Mouse (Mus musculus): Measurements from ENCODE around the gene Ppm1j.

Gene Ppm1j

DNA sequence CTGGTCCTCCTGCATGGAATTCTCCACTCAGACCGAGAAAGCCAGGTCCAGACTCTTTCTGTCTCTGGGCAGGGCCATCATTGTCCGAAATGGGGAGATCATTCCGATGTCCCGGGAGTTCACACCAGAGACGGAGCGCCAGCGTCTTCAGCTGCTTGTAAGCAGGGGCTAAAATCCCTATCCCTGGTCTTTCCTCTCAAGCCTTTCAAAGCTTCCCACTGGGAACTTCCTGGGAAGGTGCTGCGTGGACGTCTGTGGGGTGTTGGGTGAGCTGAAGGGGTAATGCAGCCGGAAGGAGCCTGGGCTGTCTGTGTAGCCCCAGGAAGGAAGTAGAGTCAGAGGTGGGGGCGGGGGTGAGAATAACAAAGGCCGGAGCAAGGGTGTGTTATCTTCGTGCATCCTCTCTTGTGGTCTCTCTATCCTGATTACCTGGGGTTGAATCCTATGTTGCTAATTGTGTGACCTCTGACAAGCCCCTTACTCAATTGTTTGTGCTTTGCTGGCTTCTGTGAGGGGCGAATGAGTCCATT is 3.2 kb downstream of the Ppm1j start:
- DNase-seq (ENCODE audit: low read depth) = no peak

- DNase-seq (ENCODE audit: low read depth) = no peak
Measured at GRCm38 (mm10) chr3:104785284-104785683, 4.4 kb downstream of the Ppm1j start.

DNA sequence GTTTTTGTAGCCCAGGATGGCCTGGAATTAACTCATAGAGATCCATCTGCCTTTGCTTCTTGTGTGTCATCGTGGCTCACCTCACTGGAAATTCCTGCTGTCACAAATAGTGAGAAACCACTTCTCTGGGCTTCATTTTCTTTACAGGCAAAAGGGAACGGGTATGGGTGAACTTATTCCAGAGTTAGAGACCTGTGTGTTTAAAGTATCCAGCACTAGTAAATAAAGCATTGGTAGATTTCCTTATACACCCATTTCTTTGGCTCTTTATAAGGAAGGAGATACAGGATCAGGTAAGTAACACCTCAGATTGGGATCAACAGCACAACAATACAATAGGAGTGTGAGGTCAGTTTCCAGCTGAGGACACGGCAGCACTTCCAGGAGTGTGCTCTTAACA is 7.2 kb downstream of the Ppm1j start, which contains the start of gene Rhoc:
Gene Rhoc (plus strand): TSS at position 301 of the 400 bp plus-strand sequence.
- no peak for DNase-seq (ENCODE audit: low read depth)

DNA sequence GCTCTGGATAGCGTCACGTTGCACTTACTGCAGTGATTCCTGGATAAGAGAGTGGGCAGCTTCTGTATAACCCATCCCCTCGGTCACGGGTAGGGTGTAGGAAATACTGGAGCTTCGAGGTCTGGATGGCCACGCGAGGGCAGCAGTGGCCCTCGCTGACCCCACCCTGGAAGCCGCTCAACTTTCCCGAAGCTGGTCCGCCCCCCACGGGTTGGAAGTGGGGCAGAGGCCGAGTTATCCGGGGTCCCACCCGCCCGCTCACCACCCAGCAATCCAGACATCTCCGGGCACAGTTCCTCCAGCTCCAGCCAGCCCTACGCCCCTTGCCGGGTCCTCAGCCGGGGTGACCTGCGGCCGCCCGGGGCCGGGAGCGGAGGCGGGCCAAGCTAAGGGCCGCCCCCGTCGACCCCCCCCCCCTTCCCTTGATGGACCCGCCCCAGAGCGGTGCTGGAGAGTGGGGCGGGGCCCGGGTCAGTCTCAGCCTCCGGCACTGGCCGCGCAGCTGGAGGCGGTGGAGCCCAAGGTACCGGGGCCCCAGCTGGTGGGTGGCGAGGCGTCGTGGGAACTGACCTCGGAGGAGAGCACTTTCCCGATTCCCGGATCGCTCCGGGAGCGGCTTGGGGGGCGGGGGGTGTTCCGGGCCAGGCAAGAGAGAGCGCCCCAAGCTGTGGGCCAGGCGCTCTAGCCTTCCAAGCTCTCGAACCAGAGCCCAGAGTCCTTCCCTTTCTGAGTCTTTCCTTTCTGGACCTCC is 7.9 kb downstream of the Ppm1j start:
- no peak for DNase-seq (ENCODE audit: low read depth)

DNA sequence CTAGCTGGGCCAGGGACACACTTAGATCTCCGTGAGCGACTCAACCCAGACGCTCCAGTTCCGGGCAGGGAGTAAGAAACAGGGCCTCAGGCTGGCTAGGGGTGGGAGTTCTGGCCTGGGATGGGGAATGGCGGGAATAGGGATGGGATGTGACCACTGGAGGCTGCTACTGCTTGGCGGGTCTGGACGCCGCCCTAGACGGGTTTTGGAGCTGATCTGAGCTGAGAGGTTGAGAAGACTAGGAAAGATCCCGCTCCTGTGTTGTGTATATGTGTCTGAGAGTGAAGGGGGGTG is 8.4 kb downstream of the Ppm1j start:
- no peak for DNase-seq (ENCODE audit: low read depth)

GRCm38 (mm10) chr3:104789822-104790221 is 9.0 kb downstream of the Ppm1j start:
- no peak for DNase-seq (ENCODE audit: low read depth)

GRCm38 (mm10) chr3:104790401-104790937 is 9.6 kb downstream of the Ppm1j start:
- DNase-seq (ENCODE audit: low read depth) = no peak

- DNase-seq (ENCODE audit: low read depth) = no peak
Measured at GRCm38 (mm10) chr3:104791017-104791416, 10.2 kb downstream of the Ppm1j start.

GRCm38 (mm10) chr3:104791671-104792070 is 10.8 kb downstream of the Ppm1j start:
- DNase-seq (ENCODE audit: low read depth) = no peak

DNA sequence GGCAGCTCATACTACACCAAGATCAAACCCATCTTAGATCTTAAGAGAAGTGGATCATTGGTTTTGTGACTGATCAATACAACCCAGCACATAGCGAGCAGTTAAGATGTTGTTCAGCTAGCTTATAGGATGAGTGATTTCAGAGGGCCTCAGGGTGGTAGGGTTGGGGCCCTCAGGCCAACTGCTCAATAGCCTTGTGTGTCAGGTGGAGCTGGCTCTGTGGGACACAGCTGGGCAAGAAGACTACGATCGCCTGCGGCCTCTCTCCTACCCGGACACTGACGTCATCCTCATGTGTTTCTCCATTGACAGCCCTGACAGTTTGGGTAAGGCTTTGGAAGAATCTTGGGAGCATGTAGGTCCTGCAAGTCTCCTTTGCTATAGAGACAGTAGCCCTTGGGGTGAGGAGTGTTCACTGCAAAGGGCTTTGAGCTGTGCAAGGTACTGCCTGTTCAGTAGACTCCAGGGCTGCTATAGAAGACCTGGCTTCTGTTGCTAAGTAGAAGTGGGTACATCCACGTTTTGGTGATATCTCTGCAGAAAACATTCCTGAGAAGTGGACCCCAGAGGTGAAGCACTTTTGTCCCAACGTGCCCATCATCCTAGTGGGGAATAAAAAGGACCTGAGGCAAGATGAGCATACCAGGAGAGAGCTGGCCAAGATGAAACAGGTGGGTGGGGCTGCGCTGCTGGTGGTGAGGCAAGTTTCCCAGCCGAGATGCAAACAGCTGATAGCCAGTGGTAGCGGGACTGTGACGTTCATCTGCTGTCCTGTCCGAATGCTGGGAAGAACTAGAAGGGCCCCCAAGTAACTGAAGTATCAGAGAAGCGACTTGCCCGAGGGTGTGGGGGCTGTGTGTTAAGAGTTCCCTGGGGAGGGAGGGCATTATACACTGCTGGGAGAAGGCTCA is 11.8 kb downstream of the Ppm1j start:
- no peak for DNase-seq (ENCODE audit: low read depth)

- no peak for DNase-seq (ENCODE audit: low read depth)
Measured at GRCm38 (mm10) chr3:104793871-104794828, 13.3 kb downstream of the Ppm1j start.

DNA sequence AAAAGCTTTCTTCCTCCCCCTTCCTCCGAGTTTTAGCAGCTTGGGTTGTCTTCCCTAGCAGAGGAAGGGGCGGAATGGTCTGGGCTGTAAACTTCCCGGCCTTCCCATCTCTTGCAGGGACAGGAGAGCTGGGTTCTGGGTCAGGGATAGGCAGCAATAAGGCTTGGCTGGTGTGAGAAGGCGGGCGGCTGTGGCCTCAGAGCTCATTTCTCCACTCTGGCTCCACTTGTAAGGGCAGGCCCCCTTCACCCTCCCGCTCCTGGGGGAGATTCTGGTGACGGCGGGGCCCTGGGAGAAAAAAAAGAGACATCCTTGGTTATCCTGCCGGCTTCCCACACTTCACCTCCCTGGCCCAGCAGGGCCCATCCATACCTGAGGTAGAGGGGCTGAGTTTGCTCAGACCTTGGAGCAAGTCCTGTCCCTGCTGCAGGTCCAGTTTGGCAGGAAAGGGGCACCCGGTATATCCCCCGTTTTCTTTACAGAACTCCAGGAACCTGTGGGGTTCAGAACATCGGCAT is 14.2 kb downstream of the Ppm1j start:
- DNase-seq (ENCODE audit: low read depth) = no peak

- no peak for DNase-seq (ENCODE audit: low read depth)
Measured at GRCm38 (mm10) chr3:104795661-104796340, 14.9 kb downstream of the Ppm1j start.

GRCm38 (mm10) chr3:104796430-104797082 is 15.7 kb downstream of the Ppm1j start:
- DNase-seq (ENCODE audit: low read depth) = no peak

DNA sequence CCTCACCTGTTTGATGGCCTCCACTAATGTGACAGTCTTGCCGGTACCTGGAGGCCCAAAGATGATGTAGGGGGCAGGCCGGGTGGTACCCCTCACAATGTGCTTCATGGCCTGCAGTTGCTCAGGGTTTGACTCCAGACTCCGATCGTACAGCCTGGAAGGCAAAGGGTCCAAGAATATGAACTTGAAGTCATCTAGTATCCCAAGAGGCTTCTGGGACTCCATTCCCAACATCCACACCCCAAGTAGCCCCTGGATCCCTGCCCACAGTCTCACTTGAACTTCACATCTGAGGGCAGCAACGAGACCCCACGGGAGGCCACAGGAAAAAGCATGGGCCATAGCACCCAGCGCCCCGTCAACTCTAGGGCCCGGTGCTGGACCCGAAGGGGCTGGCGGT is 19.8 kb downstream of the Ppm1j start:
- no peak for DNase-seq (ENCODE audit: low read depth)

- no peak for DNase-seq (ENCODE audit: low read depth)
Measured at GRCm38 (mm10) chr3:104801481-104801880, 20.6 kb downstream of the Ppm1j start.

DNA sequence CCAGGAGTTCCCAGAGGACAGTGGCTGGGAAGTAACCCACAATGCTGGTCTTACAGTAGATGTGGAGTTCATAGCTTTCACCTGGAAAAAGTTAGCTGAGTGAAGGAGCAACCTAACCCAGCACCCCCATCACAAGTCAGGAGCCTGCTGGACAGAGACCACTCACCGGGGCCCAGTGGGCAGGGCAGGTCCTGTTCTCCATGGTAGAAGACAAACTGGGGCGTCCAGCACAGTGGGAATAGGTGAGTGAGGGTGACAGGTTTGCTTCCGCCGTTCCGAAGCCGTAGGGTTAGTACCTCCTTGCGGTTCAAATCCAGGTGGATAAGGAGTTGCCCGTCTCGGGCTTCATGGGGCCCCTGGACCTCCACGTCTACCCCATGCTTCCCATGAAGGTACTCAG is 23.5 kb downstream of the Ppm1j start:
- no peak for DNase-seq (ENCODE audit: low read depth)

DNA sequence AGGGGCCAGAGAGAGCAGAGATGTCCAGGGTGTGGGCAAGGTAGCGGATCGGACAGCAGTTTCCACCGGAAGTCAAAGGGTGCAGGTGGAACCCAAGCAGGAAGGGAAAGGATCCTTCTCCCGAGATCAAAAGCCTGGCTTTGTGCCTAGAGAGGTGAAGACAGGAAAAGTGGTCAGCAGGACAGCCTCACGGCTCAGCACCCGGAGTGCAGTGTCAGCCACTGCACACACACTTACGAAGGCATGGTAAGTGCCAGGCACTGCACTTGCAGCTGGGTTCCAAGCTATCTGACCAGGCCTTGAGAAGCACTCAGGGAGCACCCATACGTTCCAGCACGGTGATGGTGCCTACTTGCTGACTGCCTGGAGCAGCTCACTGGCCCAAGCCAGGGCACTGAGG is 24.7 kb downstream of the Ppm1j start:
- no peak for DNase-seq (ENCODE audit: low read depth)

DNA sequence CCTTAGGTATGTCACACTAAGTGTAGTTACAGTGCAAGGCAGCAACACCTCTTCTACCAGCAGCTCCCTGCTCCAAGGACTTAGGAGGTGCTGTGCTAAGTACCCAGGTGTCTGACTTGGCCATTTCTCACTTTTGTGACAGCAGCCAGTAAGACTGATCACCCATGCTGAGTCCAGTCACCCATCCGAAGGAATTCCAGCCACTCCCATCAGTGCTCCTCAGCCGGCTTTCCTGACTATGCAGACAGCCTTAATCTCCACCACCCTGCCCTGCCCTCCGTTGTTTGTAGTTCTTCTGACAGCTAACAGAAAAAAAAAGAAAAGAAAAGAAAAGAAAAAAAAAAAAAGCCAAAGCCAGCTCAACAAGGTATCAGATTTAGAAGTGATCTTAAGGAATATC is 30.9 kb downstream of the Ppm1j start:
- no peak for DNase-seq (ENCODE audit: low read depth)

DNA sequence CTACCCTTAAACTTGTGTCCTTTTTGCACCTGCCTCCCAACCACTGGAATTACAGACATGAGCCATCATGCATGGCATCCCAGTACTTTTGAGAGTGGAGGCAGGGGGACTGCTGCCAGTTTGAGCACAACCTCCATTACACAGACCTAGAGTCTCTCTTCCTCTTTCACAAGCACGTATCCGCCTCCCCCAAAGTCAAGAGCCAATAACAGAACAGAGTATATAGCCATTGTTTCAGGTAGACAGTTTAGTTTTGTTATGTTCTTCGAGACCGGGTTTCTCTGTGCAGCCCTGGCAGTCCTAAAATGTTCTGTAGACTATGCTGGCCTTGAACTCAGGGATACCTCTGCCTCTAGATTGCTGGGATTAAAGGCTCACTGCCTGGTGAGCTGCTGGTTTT is 31.4 kb downstream of the Ppm1j start:
- no peak for DNase-seq (ENCODE audit: low read depth)

All from c-Kit-positive CD71-positive TER-119-negative erythroid progenitor cells, embryonic 14.5 days (primary cell).